Mouse (Mus musculus): ENCODE data around the gene Adat3. TPM values are rescaled to one million over a fixed set of nuclear protein-coding genes. Genes with fewer than 3 reads are reported as not detected.
A peak's percentile ranks its signal among the peaks of the same experiment; 100 is the strongest.
"Not testable (repeated sequence)": the region's sequence is repeated elsewhere in the genome, so short reads cannot be mapped to it uniquely, and the experiment has no call there.

Gene Adat3
- polyA plus RNA-seq, 1 experiment = 6.2 TPM

DNA sequence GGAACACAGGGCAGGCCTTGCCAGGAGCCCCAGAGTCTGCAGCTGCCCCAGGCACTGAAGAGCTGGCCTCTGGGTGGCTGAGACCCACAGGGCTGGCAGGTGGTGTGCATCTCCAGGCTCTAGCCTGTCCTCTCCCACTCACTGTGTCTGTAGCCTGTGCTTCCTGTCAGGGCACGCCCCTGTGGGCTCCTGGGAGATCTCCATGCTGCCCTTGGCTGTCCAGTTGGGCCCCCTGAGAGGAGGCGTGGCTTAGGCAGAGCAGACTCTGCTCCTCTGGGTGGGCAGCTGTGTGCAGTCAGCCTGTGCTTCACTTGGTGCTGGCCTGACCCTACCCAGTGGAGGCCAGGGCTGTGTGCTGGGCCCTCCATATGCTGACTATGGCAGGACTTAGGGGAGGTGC is 25.0 kb downstream of the Adat3 start:
- peaks cover 64% of the 10 kb centered on the region for H3K36me3 ChIP-seq (ENCODE audit: control insufficient read depth)

GRCm38 (mm10) chr10:80628925-80629324 is 26.2 kb downstream of the Adat3 start:
- H3K9me3 ChIP-seq (ENCODE audit: control insufficient read depth, low read length) = no peaks in the 10 kb centered on the region
- H3K27me3 ChIP-seq (ENCODE audit: control insufficient read depth) = no peaks in the 10 kb centered on the region
- peaks cover 70% of the 10 kb centered on the region for H3K36me3 ChIP-seq (ENCODE audit: control insufficient read depth)
- H3K4me1 ChIP-seq (ENCODE audit: control insufficient read depth) = peaks cover 57% of the 10 kb centered on the region
- no peak overlapping the region for H3K4me3 ChIP-seq (replicated peaks)
- TF ChIP-seq GATA1 (IDR thresholded peaks at IDR 0.05; ENCODE audit: low read length) (no peak), TAL1 (IDR thresholded peaks at IDR 0.05; ENCODE audit: low read length) (no peak)

More for the DNA sequence above, 25.0 kb downstream of the Adat3 start:
- Histone ChIP-seq H3K27me3 (ENCODE audit: control insufficient read depth) (no peaks in the 10 kb centered on the region), H3K9me3 (ENCODE audit: control insufficient read depth, low read length) (no peaks in the 10 kb centered on the region), H3K4me1 (ENCODE audit: control insufficient read depth) (peaks cover 68% of the 10 kb centered on the region), H3K4me3 (replicated peaks) (no peak overlapping the region)
- no peak for TF ChIP-seq GATA1 (IDR thresholded peaks at IDR 0.05; ENCODE audit: low read length)
- TF ChIP-seq TAL1 (IDR thresholded peaks at IDR 0.05; ENCODE audit: low read length) = no peak

GRCm38 (mm10) chr10:80635345-80635744 is 32.7 kb downstream of the Adat3 start:
- H3K36me3 ChIP-seq (ENCODE audit: control insufficient read depth) = peaks cover 87% of the 10 kb centered on the region
- H3K4me1 ChIP-seq (ENCODE audit: control insufficient read depth) = peaks cover 8% of the 10 kb centered on the region
- H3K4me3 ChIP-seq (replicated peaks) = no peak overlapping the region
- no peak for TF ChIP-seq TAL1 (IDR thresholded peaks at IDR 0.05; ENCODE audit: low read length)
- no peak for TF ChIP-seq GATA1 (IDR thresholded peaks at IDR 0.05; ENCODE audit: low read length)
- no peaks in the 10 kb centered on the region for H3K27me3 ChIP-seq (ENCODE audit: control insufficient read depth)
- H3K9me3 ChIP-seq (ENCODE audit: control insufficient read depth, low read length) = no peaks in the 10 kb centered on the region

DNA sequence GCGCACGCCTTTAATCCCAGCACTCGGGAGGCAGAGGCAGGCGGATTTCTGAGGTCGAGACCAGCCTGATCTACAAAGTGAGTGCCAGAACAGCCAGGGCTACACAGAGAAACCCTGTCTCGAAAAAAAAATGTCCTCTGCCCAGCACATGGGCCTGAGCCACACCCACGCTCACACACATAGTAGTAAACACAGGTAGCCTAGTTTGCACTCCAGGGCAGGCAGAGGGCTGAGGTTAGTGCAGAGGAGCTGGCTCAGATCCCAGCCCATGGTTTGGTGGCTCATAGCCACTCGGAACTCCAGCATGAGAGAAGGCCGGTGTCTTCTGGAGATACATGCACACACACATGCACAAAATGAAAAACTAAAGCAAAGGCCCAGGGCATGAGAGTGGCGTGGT is 44.3 kb downstream of the Adat3 start:
- TF ChIP-seq GATA1 (IDR thresholded peaks at IDR 0.05; ENCODE audit: low read length) = no peak
- H3K4me1 ChIP-seq (ENCODE audit: control insufficient read depth) = peaks cover 17% of the 10 kb centered on the region
- no peaks in the 10 kb centered on the region for H3K9me3 ChIP-seq (ENCODE audit: control insufficient read depth, low read length)
- peaks cover 41% of the 10 kb centered on the region for H3K36me3 ChIP-seq (ENCODE audit: control insufficient read depth)
- H3K4me3 ChIP-seq (replicated peaks) = no peak overlapping the region
- H3K27me3 ChIP-seq (ENCODE audit: control insufficient read depth) = no peaks in the 10 kb centered on the region

DNA sequence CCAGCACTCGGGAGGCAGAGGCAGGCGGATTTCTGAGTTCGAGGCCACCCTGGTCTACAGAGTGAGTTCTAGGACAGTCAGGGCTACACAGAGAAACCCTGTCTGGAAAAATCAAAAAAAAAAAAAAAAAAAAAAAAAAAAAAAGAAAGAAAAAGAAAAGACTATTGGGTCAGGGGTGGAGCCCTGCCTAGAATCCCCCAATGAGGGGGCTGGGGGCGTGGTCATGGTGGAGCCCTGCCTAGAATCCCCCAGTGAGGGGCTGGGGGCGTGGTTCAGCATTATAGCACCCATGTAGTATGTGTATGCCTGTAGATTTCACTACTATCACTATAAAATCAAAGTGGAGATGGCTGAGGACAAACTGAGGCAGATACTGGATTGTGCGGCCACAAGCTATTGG is 47.2 kb downstream of the Adat3 start:
- not testable (repeated sequence) for H3K9me3 ChIP-seq (ENCODE audit: control insufficient read depth, low read length); H3K27me3 ChIP-seq (ENCODE audit: control insufficient read depth); H3K4me3 ChIP-seq (replicated peaks)
- Histone ChIP-seq H3K36me3 (ENCODE audit: control insufficient read depth) (peaks cover 20% of the 10 kb centered on the region), H3K4me1 (ENCODE audit: control insufficient read depth) (peaks cover 33% of the 10 kb centered on the region)

- Histone ChIP-seq H3K36me3 (ENCODE audit: control insufficient read depth) (peaks cover 15% of the 10 kb centered on the region), H3K9me3 (ENCODE audit: control insufficient read depth, low read length) (no peaks in the 10 kb centered on the region), H3K4me3 (replicated peaks) (no peak overlapping the region), H3K4me1 (ENCODE audit: control insufficient read depth) (peaks cover 38% of the 10 kb centered on the region), H3K27me3 (ENCODE audit: control insufficient read depth) (no peaks in the 10 kb centered on the region)
- TF ChIP-seq TAL1 (IDR thresholded peaks at IDR 0.05; ENCODE audit: low read length) (no peak), GATA1 (IDR thresholded peaks at IDR 0.05; ENCODE audit: low read length) (no peak)
These were observed 47.7 kb downstream of the Adat3 start for GRCm38 (mm10) chr10:80650392-80650791.

DNA sequence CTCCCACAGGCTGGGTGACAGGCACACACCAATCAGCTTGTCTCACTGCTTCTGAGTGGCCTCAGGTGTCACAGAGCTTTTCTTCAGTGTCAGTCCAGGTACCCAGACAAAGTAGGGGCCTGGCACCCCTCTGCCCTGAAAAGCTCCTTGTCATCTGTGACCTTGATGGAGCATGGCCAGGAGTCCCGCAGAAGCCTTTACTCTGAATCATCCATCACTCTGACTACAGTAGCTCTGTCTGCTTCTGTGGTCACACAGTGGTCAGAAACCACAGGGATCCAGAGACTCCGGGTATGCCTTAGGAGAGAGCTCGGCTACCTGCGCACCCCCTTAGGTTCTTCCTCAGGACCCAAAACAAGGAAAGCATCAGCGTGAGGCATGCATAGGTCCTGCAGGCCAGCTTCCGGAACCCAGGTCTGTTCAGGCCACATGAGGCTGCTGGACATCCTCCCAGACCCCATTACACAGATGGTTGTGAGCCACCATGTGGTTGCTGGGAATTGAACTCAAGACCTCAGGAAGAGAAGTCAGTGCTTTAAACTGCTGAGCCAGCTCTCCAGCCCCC is 50.6 kb downstream of the Adat3 start:
- no peaks in the 10 kb centered on the region for H3K27me3 ChIP-seq (ENCODE audit: control insufficient read depth)
- no peaks in the 10 kb centered on the region for H3K9me3 ChIP-seq (ENCODE audit: control insufficient read depth, low read length)
- peaks cover 64% of the 10 kb centered on the region for H3K4me1 ChIP-seq (ENCODE audit: control insufficient read depth)
- TF ChIP-seq TAL1 (IDR thresholded peaks at IDR 0.05; ENCODE audit: low read length) (no peak), GATA1 (IDR thresholded peaks at IDR 0.05; ENCODE audit: low read length) (no peak)
- H3K36me3 ChIP-seq (ENCODE audit: control insufficient read depth) = peaks cover 8% of the 10 kb centered on the region
- no peak overlapping the region for H3K4me3 ChIP-seq (replicated peaks)

DNA sequence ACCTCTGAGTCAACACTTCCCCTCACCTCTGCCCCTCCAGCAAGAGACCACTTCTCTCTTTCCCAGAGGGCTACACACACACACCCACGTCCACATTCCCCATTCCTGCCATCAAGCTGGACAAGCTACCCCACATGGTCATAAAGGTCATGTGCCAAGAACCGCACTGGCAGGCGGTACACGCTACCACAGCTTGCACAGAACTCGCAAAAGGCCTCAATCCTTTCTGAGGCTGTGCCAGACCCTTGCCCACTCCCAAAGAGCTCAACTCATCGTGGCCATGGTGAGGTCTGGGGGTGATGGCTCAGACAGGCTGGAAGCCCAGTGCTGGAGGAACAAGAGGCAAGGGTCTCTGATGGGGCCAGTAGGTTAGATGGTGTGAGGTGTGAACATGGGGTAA is 52.2 kb downstream of the Adat3 start:
- Histone ChIP-seq H3K4me1 (ENCODE audit: control insufficient read depth) (peaks cover 71% of the 10 kb centered on the region), H3K4me3 (replicated peaks) (peak overlapping the region; percentile 5), H3K9me3 (ENCODE audit: control insufficient read depth, low read length) (no peaks in the 10 kb centered on the region), H3K36me3 (ENCODE audit: control insufficient read depth) (peaks cover 5% of the 10 kb centered on the region; the same call in 1 of the 2 replicates), H3K27me3 (ENCODE audit: control insufficient read depth) (no peaks in the 10 kb centered on the region)
- TF ChIP-seq GATA1 (IDR thresholded peaks at IDR 0.05; ENCODE audit: low read length) (no peak), TAL1 (IDR thresholded peaks at IDR 0.05; ENCODE audit: low read length) (no peak)

- peaks cover 5% of the 10 kb centered on the region; the same call in 1 of the 2 replicates for H3K36me3 ChIP-seq (ENCODE audit: control insufficient read depth)
- peak overlapping the region; percentile 87 for H3K4me3 ChIP-seq (replicated peaks)
- peaks cover 67% of the 10 kb centered on the region for H3K4me1 ChIP-seq (ENCODE audit: control insufficient read depth)
- H3K27me3 ChIP-seq (ENCODE audit: control insufficient read depth) = no peaks in the 10 kb centered on the region
- H3K9me3 ChIP-seq (ENCODE audit: control insufficient read depth, low read length) = no peaks in the 10 kb centered on the region
- TF ChIP-seq GATA1 (IDR thresholded peaks at IDR 0.05; ENCODE audit: low read length) (no peak), TAL1 (IDR thresholded peaks at IDR 0.05; ENCODE audit: low read length) (no peak)
These were observed 52.9 kb downstream of the Adat3 start for GRCm38 (mm10) chr10:80655406-80656129.

Measured in erythroblast, embryonic 14.5 days (primary cell).